Mouse (Mus musculus): ENCODE measurements around the gene Qrich2.

DNA sequence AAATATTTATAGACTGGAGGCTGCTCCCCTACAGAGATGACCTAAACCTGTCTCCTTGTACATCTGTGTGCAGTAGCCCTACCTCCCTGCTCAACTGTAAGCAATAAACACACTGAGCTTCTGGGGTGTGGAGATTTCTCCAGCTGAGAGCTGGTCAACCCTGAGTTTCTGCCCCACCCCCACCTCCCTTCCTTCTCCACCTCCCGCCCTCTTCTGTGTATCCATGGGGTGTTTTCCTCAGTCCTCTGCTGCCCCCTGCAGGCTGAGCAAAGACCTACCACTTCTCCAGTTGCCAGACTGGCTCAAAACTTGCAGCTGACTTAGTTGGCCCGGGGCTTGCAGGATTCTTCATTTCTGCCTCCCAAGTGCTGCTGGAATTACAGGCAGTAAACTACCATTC lies 2.2 kb downstream of the Qrich2 start:
- TF ChIP-seq GATA1 (IDR thresholded peaks at IDR 0.05; ENCODE audit: borderline replicate concordance, low read length) (no peak), FLI1 (IDR thresholded peaks at IDR 0.05; ENCODE audit: low read length) (no peak)
